Mouse (Mus musculus) kidney, adult 2 months (tissue): ENCODE results near the gene Il10ra. TPM values are rescaled to one million over a fixed set of nuclear protein-coding genes. Genes with fewer than 3 reads are reported as not detected.

Experiments
- DNase-seq: peaks from one replicate; pipeline ENCODE4 v3.0.0; 2021
- H3K27ac ChIP-seq: fragments of 200-500 bp; 2 replicates; pipeline ENCODE4 v1.5.1; 2012; ENCODE audit warnings: low read depth, low read length, control low read depth, inconsistent platforms; ENCODE audit not compliant: insufficient read depth
- H3K27me3 ChIP-seq: fragments of 200-500 bp; replicated peaks from 2 replicates; pipeline ENCODE4 v1.6.1; 2012; ENCODE audit warnings: mild to moderate bottlenecking, moderate library complexity, low read length, inconsistent platforms; ENCODE audit not compliant: control insufficient read depth, insufficient read depth
- H3K36me3 ChIP-seq: fragments of 200-500 bp; 2 replicates; pipeline ENCODE4 v1.6.1; 2012; ENCODE audit warnings: mild to moderate bottlenecking, moderate library complexity, low read length, inconsistent platforms; ENCODE audit not compliant: control insufficient read depth, insufficient read depth
- H3K4me1 ChIP-seq: fragments of 200-500 bp; 2 replicates; pipeline ENCODE4 v1.6.1; 2011; ENCODE audit warnings: low read length; ENCODE audit not compliant: control insufficient read depth, insufficient read depth
- H3K4me3 ChIP-seq: fragments of 200-500 bp; 2 replicates; pipeline ENCODE4 v1.5.1; 2011; ENCODE audit warnings: mild to moderate bottlenecking, low read depth, low read length, control low read depth; ENCODE audit not compliant: insufficient read depth
- CTCF ChIP-seq: fragments of 200-500 bp; conservative IDR thresholded peaks from 2 replicates; pipeline ENCODE4 v1.5.1; 2011; ENCODE audit warnings: low read depth, mild to moderate bottlenecking, control low read depth, low read length, moderate library complexity, mixed read lengths; ENCODE audit not compliant: insufficient read depth, insufficient read length
- POLR2A ChIP-seq: fragments of 200-500 bp; IDR thresholded peaks from one replicate; pipeline ENCODE4 v1.6.1; 2011; ENCODE audit warnings: low read depth, low read length, control low read depth
- WGBS: fragments of 180-500 bp; shearing (Covaris S2); methylation state at CpG from one replicate; pipeline ENCODE4 v1.1.7; 2018; 5-methylcytosine and 5-hydroxymethylcytosine counted together
- polyA plus RNA-seq: library from polyadenylated mRNA; depleted of rRNA; stranded (reverse); fragments of >200 nt; gene quantifications from 2 replicates; pipeline ENCODE4 v1.2.3, GENCODE M21; 2012

The Il10ra gene
- polyA plus RNA-seq, 1 experiment = 5.3 TPM

DNA sequence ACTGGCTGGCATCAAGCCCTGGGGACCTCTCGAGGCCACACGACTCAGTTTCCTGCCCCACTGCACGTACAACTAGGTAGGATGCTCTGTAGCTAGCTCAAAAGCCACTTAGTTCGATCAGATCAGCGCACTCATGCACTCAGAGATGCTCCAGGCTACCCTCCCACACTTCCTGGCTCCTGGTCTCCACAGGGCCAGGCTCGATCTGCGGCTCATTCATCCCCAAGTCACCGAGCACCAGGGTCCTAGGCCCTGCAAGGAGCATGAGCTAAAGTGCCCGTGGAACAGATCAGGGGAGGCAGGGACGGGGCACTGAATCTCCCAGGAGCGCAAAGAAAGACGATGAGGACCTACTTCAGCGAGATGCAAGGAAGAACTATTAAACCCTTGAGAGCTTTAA is 9.9 kb downstream of the Il10ra start:
- no peaks in the 10 kb centered on the region for H3K27me3 ChIP-seq
- WGBS = 74% methylated on average over 13 of the region's 13 CpGs
- DNase-seq = no peak
- H3K27ac ChIP-seq = no peak overlapping the region
- no peaks in the 10 kb centered on the region for H3K36me3 ChIP-seq
- H3K4me3 ChIP-seq = no peak overlapping the region
- TF ChIP-seq CTCF = no peak
- no peak for TF ChIP-seq POLR2A
- H3K4me1 ChIP-seq = no peaks in the 10 kb centered on the region

DNA sequence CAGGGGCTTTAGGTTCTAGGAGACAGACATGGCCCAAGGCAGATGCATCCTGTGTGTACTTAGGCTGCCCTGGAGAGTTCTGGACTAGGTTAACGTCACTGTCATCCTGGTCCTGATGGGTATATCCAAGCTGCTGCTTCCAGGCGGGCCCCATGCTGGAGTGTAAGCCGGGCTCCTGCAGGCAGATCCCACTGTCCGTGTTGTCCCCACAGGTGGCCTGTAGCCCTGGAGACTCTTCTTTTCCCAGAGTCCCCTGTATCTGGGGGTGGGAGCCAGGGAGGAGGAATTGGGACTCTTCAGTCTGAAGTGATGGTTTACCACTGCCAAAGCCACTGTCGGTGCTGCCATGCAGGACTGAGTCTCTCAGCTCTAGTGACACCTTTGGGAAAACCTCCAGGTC is 13.0 kb downstream of the Il10ra start:
- Histone ChIP-seq H3K36me3 (no peaks in the 10 kb centered on the region), H3K4me1 (no peaks in the 10 kb centered on the region), H3K27me3 (no peaks in the 10 kb centered on the region), H3K4me3 (no peak overlapping the region), H3K27ac (no peak overlapping the region)
- no peak for TF ChIP-seq CTCF
- TF ChIP-seq POLR2A = no peak
- 87% methylated on average over 5 of the region's 5 CpGs for WGBS
- DNase-seq = no peak

DNA sequence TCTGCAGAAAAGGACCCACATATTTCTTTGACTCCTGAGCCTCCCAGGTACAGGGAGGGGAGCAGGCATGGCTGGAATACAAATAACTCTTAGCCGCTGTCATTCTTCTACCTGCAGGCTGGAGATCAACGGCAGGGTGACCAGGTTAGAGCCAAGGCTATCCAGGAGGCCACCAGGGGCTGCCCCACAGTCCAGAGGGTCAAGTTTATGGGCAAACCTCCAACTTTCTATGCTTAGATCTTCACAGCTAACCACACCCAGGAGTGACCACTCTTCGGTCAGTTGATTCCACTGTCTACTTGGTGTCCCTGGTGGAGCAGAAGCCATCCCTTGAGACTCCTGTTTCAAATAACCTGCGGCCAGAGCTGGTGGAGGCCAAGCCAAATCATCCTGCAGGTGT is 13.5 kb downstream of the Il10ra start:
- Histone ChIP-seq H3K27ac (no peak overlapping the region), H3K27me3 (no peaks in the 10 kb centered on the region), H3K36me3 (no peaks in the 10 kb centered on the region), H3K4me3 (no peak overlapping the region), H3K4me1 (no peaks in the 10 kb centered on the region)
- WGBS = 67% methylated on average over 4 of the region's 4 CpGs
- no peak for TF ChIP-seq POLR2A
- no peak for TF ChIP-seq CTCF
- peak; percentile 60 for DNase-seq

DNA sequence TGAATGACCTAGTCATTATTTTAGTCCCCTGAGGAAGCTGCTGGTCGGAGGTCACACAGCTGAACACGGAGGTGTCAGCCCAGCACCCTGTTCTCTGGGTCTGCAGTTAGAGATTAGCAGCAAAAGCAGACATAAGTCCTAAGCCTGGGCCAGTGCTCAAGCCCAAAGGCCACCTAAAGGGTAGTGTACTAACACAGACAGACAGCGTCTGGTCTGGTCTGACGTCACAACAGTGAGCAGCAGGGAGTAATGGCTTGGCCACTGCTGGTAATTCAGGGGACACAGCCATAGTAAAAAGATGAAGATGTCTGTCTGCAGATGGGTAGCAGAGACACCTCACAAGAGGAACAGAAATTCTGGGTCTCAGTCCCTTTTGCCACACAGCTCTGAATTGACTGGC is 14.3 kb downstream of the Il10ra start:
- no peaks in the 10 kb centered on the region for H3K27me3 ChIP-seq
- no peaks in the 10 kb centered on the region for H3K4me1 ChIP-seq
- no peak overlapping the region for H3K27ac ChIP-seq
- TF ChIP-seq POLR2A (no peak), CTCF (no peak)
- H3K4me3 ChIP-seq = no peak overlapping the region
- no peak for DNase-seq
- no peaks in the 10 kb centered on the region for H3K36me3 ChIP-seq
- WGBS = 66% methylated on average over 4 of the region's 4 CpGs

DNA sequence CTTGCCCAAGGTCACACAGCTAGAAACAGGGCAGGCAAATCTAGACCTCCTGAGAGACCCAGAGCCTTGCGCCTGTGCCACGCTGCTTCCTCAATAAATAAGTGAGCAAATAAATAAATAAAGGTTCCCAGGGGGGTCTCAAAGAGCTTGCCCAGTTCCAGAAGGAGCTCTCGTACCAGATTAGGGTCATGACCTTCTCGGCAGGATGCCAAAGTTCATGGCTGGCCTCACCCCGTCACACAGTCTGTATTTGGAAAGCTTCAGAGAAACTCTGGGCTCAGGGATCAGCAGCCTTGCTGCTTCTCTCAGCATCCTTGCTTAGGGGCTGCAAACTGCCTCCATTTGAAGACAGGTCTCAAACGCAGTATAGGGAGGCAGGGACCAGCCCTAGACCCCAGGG is 14.9 kb downstream of the Il10ra start:
- H3K36me3 ChIP-seq = no peaks in the 10 kb centered on the region
- DNase-seq = peak; percentile 43
- H3K4me3 ChIP-seq = no peak overlapping the region
- no peaks in the 10 kb centered on the region for H3K27me3 ChIP-seq
- TF ChIP-seq POLR2A (no peak), CTCF (no peak)
- no peaks in the 10 kb centered on the region for H3K4me1 ChIP-seq
- H3K27ac ChIP-seq = no peak overlapping the region
- 52% methylated on average over 6 of the region's 6 CpGs for WGBS

DNA sequence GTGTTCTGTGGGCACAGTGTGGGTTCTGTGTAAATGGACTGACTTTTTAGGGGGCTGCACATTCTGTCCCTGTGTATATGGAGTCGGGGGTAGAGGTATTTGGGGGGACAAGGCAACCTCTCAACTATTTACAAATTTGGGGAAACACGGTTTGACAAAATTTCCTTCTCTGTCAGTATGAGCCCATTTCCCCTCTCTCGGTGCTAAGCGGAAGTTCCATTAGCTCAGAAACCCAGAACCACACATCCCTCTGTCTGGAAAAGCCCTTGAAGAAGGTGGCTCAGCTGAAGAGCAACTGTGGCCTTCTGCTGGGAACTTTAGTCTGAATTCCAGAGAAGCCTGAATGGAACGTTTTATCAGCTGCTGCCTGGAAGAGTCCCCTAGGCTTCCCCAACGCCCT is 16.6 kb downstream of the Il10ra start:
- no peak for DNase-seq
- TF ChIP-seq POLR2A (no peak), CTCF (no peak)
- 80% methylated on average over 6 of the region's 6 CpGs for WGBS
- Histone ChIP-seq H3K27me3 (no peaks in the 10 kb centered on the region), H3K4me3 (no peak overlapping the region), H3K27ac (no peak overlapping the region), H3K4me1 (no peaks in the 10 kb centered on the region), H3K36me3 (no peaks in the 10 kb centered on the region)

DNA sequence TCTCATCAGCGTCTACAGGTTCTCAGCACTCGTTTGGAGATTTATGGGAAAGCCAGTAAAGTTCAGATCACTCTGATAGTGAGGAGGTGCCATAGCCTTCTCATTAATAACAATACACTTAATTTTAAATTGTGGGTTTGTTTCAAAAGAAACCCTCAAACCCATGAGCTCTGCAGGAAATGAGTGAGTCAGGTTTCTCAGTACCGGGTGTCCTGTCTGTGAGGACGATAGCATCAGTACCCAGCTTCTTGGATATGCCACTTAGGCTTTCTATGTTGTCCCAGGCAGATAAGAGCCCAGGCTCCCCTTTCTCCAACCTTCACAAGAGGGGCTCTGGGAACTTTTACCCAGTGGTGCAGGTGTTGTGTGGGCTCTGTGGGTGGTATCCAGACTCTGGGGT is 17.0 kb downstream of the Il10ra start:
- Histone ChIP-seq H3K4me3 (no peak overlapping the region), H3K36me3 (no peaks in the 10 kb centered on the region), H3K27ac (no peak overlapping the region), H3K4me1 (no peaks in the 10 kb centered on the region), H3K27me3 (no peaks in the 10 kb centered on the region)
- WGBS = 55% methylated on average over 4 of the region's 4 CpGs
- no peak for TF ChIP-seq POLR2A
- TF ChIP-seq CTCF = no peak
- DNase-seq = no peak

DNA sequence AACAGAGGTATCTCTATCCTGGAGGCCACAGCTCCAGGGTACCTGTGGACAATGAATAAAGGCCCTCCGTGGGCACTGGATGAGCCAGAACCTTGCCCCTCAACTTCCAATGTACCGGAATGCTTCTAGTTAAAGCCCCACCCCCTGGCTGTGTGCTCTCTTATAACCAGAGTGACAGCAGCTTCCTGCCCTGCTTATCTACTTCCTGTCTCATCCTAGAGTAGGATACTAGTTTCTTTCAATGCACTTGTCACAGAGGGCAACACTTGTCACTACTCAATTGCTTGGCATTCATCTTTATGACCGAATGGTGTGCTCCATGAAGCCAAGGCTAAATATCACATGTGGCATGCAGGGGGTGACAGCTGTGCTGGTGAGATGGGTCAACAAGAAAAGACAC is 17.7 kb downstream of the Il10ra start:
- TF ChIP-seq POLR2A (no peak), CTCF (no peak)
- Histone ChIP-seq H3K27ac (no peak overlapping the region), H3K4me1 (no peaks in the 10 kb centered on the region), H3K27me3 (no peaks in the 10 kb centered on the region), H3K4me3 (no peak overlapping the region), H3K36me3 (no peaks in the 10 kb centered on the region)
- 64% methylated on average over 3 of the region's 3 CpGs for WGBS
- DNase-seq = no peak
